Mouse (Mus musculus): ENCODE measurements around the gene Chn1. TPM values are rescaled to one million over a fixed set of nuclear protein-coding genes. Genes with fewer than 3 reads are reported as not detected.

Chn1 gene
- polyA plus RNA-seq, 1 experiment from 2014 or later: 86.7 TPM

- no peak overlapping the region for H3K27ac ChIP-seq (ENCODE audit: low read depth, low read length)
- ATAC-seq (ENCODE audit: low FRiP score) (no peak), DNase-seq (ENCODE audit: low spot score, missing footprints) (no peak)
- 0 out of 2 replicates have a peak, but pooled peaks cover 3% of the 10 kb centered on the region for H3K36me3 ChIP-seq (ENCODE audit: control insufficient read depth, insufficient read depth, low read length)
- H3K4me1 ChIP-seq (ENCODE audit: control insufficient read depth, insufficient read depth, low read length): 0 out of 2 replicates have a peak, but pooled peaks cover 2% of the 10 kb centered on the region
- WGBS: 93% methylated on average over 7 of the region's 7 CpGs
- peaks cover 3% of the 10 kb centered on the region for H3K9me3 ChIP-seq (ENCODE audit: control insufficient read depth, low read length)
- H3K4me3 ChIP-seq (ENCODE audit: low read depth, low read length): no peak overlapping the region
- no peaks in the 10 kb centered on the region for H3K27me3 ChIP-seq (ENCODE audit: control insufficient read depth, insufficient read depth, low read length)
- no peak overlapping the region for H3K9ac ChIP-seq (ENCODE audit: low read length)
- H3K4me2 ChIP-seq: no peak overlapping the region
These were observed 15.2 kb downstream of the Chn1 start for GRCm38 (mm10) chr2:73759899-73760298.

- Histone ChIP-seq H3K27me3 (ENCODE audit: control insufficient read depth, insufficient read depth, low read length) (no peaks in the 10 kb centered on the region), H3K27ac (ENCODE audit: low read depth, low read length) (no peak overlapping the region), H3K9me3 (ENCODE audit: control insufficient read depth, low read length) (peaks cover 4% of the 10 kb centered on the region), H3K9ac (ENCODE audit: low read length) (no peak overlapping the region), H3K4me2 (no peak overlapping the region), H3K4me3 (ENCODE audit: low read depth, low read length) (no peak overlapping the region), H3K4me1 (ENCODE audit: control insufficient read depth, insufficient read depth, low read length) (0 out of 2 replicates have a peak, but pooled peaks cover under 1% of the 10 kb centered on the region), H3K36me3 (ENCODE audit: control insufficient read depth, insufficient read depth, low read length) (0 out of 2 replicates have a peak, but pooled peaks cover 3% of the 10 kb centered on the region)
- DNase-seq (ENCODE audit: low spot score, missing footprints): no peak
- 97% methylated on average over 5 of the region's 5 CpGs for WGBS
- no peak for ATAC-seq (ENCODE audit: low FRiP score)
These were observed 16.1 kb downstream of the Chn1 start for GRCm38 (mm10) chr2:73759027-73759426.

- no peaks in the 10 kb centered on the region for H3K9me3 ChIP-seq (ENCODE audit: control insufficient read depth, low read length)
- ATAC-seq (ENCODE audit: low FRiP score) (no peak), DNase-seq (ENCODE audit: low spot score, missing footprints) (no peak)
- no peak overlapping the region for H3K27ac ChIP-seq (ENCODE audit: low read depth, low read length)
- H3K36me3 ChIP-seq (ENCODE audit: control insufficient read depth, insufficient read depth, low read length): no peaks in the 10 kb centered on the region
- no peaks in the 10 kb centered on the region for H3K27me3 ChIP-seq (ENCODE audit: control insufficient read depth, insufficient read depth, low read length)
- no peak overlapping the region for H3K9ac ChIP-seq (ENCODE audit: low read length)
- no peak overlapping the region for H3K4me3 ChIP-seq (ENCODE audit: low read depth, low read length)
- no peaks in the 10 kb centered on the region for H3K4me1 ChIP-seq (ENCODE audit: control insufficient read depth, insufficient read depth, low read length)
- no peak overlapping the region for H3K4me2 ChIP-seq
- 96% methylated on average over 1 of the region's 1 CpGs for WGBS
These were observed 27.8 kb downstream of the Chn1 start for GRCm38 (mm10) chr2:73747297-73747696.

GRCm38 (mm10) chr2:73746375-73746770 lies 28.8 kb downstream of the Chn1 start:
- Histone ChIP-seq H3K4me3 (ENCODE audit: low read depth, low read length) (no peak overlapping the region), H3K9ac (ENCODE audit: low read length) (no peak overlapping the region), H3K36me3 (ENCODE audit: control insufficient read depth, insufficient read depth, low read length) (no peaks in the 10 kb centered on the region), H3K9me3 (ENCODE audit: control insufficient read depth, low read length) (no peaks in the 10 kb centered on the region), H3K27ac (ENCODE audit: low read depth, low read length) (no peak overlapping the region), H3K4me1 (ENCODE audit: control insufficient read depth, insufficient read depth, low read length) (no peaks in the 10 kb centered on the region), H3K27me3 (ENCODE audit: control insufficient read depth, insufficient read depth, low read length) (no peaks in the 10 kb centered on the region), H3K4me2 (no peak overlapping the region)
- ATAC-seq (ENCODE audit: low FRiP score): no peak
- 75% methylated on average over 1 of the region's 1 CpGs for WGBS
- no peak for DNase-seq (ENCODE audit: low spot score, missing footprints)

- WGBS: 75% methylated on average over 3 of the region's 3 CpGs
- no peaks in the 10 kb centered on the region for H3K9me3 ChIP-seq (ENCODE audit: control insufficient read depth, low read length)
- H3K4me2 ChIP-seq: no peak overlapping the region
- no peak overlapping the region for H3K27ac ChIP-seq (ENCODE audit: low read depth, low read length)
- no peak for DNase-seq (ENCODE audit: low spot score, missing footprints)
- no peak overlapping the region for H3K9ac ChIP-seq (ENCODE audit: low read length)
- no peaks in the 10 kb centered on the region for H3K4me1 ChIP-seq (ENCODE audit: control insufficient read depth, insufficient read depth, low read length)
- H3K27me3 ChIP-seq (ENCODE audit: control insufficient read depth, insufficient read depth, low read length): no peaks in the 10 kb centered on the region
- H3K4me3 ChIP-seq (ENCODE audit: low read depth, low read length): no peak overlapping the region
- no peak for ATAC-seq (ENCODE audit: low FRiP score)
- no peaks in the 10 kb centered on the region for H3K36me3 ChIP-seq (ENCODE audit: control insufficient read depth, insufficient read depth, low read length)
These were observed 29.3 kb downstream of the Chn1 start for GRCm38 (mm10) chr2:73745647-73746374.

- no peak overlapping the region for H3K4me2 ChIP-seq
- H3K27ac ChIP-seq (ENCODE audit: low read depth, low read length): no peak overlapping the region
- no peaks in the 10 kb centered on the region for H3K27me3 ChIP-seq (ENCODE audit: control insufficient read depth, insufficient read depth, low read length)
- ATAC-seq (ENCODE audit: low FRiP score) (no peak), DNase-seq (ENCODE audit: low spot score, missing footprints) (no peak)
- no peaks in the 10 kb centered on the region for H3K9me3 ChIP-seq (ENCODE audit: control insufficient read depth, low read length)
- no peaks in the 10 kb centered on the region for H3K36me3 ChIP-seq (ENCODE audit: control insufficient read depth, insufficient read depth, low read length)
- H3K4me3 ChIP-seq (ENCODE audit: low read depth, low read length): no peak overlapping the region
- 95% methylated on average over 3 of the region's 3 CpGs for WGBS
- no peaks in the 10 kb centered on the region for H3K4me1 ChIP-seq (ENCODE audit: control insufficient read depth, insufficient read depth, low read length)
- H3K9ac ChIP-seq (ENCODE audit: low read length): no peak overlapping the region
These were observed 33.9 kb downstream of the Chn1 start for GRCm38 (mm10) chr2:73741286-73741685.

- WGBS: 68% methylated on average over 2 of the region's 2 CpGs
These were observed 47.3 kb downstream of the Chn1 start for GRCm38 (mm10) chr2:73727868-73728267.

GRCm38 (mm10) chr2:73724934-73725333 lies 50.2 kb downstream of the Chn1 start:
- WGBS: 77% methylated on average over 3 of the region's 3 CpGs
- DNase-seq (ENCODE audit: low spot score, missing footprints) (no peak), ATAC-seq (ENCODE audit: low FRiP score) (no peak)
- Histone ChIP-seq H3K27ac (ENCODE audit: low read depth, low read length) (no peak overlapping the region), H3K27me3 (ENCODE audit: control insufficient read depth, insufficient read depth, low read length) (no peaks in the 10 kb centered on the region), H3K4me3 (ENCODE audit: low read depth, low read length) (no peak overlapping the region), H3K4me1 (ENCODE audit: control insufficient read depth, insufficient read depth, low read length) (peaks cover 2% of the 10 kb centered on the region; the same call in 1 of the 2 replicates), H3K36me3 (ENCODE audit: control insufficient read depth, insufficient read depth, low read length) (no peaks in the 10 kb centered on the region), H3K9ac (ENCODE audit: low read length) (no peak overlapping the region), H3K9me3 (ENCODE audit: control insufficient read depth, low read length) (no peaks in the 10 kb centered on the region), H3K4me2 (no peak overlapping the region)

More at GRCm38 (mm10) chr2:73727868-73728267, 47.3 kb downstream of the Chn1 start:
- H3K4me2 ChIP-seq: no peak overlapping the region
- H3K27me3 ChIP-seq (ENCODE audit: control insufficient read depth, insufficient read depth, low read length): no peaks in the 10 kb centered on the region
- DNase-seq (ENCODE audit: low spot score, missing footprints) (no peak), ATAC-seq (ENCODE audit: low FRiP score) (no peak)
- no peaks in the 10 kb centered on the region for H3K9me3 ChIP-seq (ENCODE audit: control insufficient read depth, low read length)
- no peak overlapping the region for H3K27ac ChIP-seq (ENCODE audit: low read depth, low read length)
- H3K36me3 ChIP-seq (ENCODE audit: control insufficient read depth, insufficient read depth, low read length): no peaks in the 10 kb centered on the region
- H3K9ac ChIP-seq (ENCODE audit: low read length): no peak overlapping the region
- peaks cover 5% of the 10 kb centered on the region; the same call in 1 of the 2 replicates for H3K4me1 ChIP-seq (ENCODE audit: control insufficient read depth, insufficient read depth, low read length)
- no peak overlapping the region for H3K4me3 ChIP-seq (ENCODE audit: low read depth, low read length)

GRCm38 (mm10) chr2:73721821-73722220 lies 53.3 kb downstream of the Chn1 start:
- DNase-seq (ENCODE audit: low spot score, missing footprints) (no peak), ATAC-seq (ENCODE audit: low FRiP score) (no peak)
- WGBS: 65% methylated on average over 4 of the region's 4 CpGs
- Histone ChIP-seq H3K9ac (ENCODE audit: low read length) (no peak overlapping the region), H3K4me2 (no peak overlapping the region), H3K4me3 (ENCODE audit: low read depth, low read length) (no peak overlapping the region), H3K4me1 (ENCODE audit: control insufficient read depth, insufficient read depth, low read length) (peaks cover 2% of the 10 kb centered on the region; the same call in 1 of the 2 replicates), H3K9me3 (ENCODE audit: control insufficient read depth, low read length) (no peaks in the 10 kb centered on the region), H3K27me3 (ENCODE audit: control insufficient read depth, insufficient read depth, low read length) (no peaks in the 10 kb centered on the region), H3K36me3 (ENCODE audit: control insufficient read depth, insufficient read depth, low read length) (no peaks in the 10 kb centered on the region), H3K27ac (ENCODE audit: low read depth, low read length) (no peak overlapping the region)
